Mouse (Mus musculus): Measurements from ENCODE around the gene Dnaic1.

The Dnaic1 gene

GRCm38 (mm10) chr4:41568682-41569410, 729 bp upstream of the Dnaic1 start:
- peak; percentile 49 for DNase-seq (ENCODE audit: low read depth, low spot score)

GRCm38 (mm10) chr4:41571490-41571889, 1.9 kb downstream of the Dnaic1 start:
- no peak for DNase-seq (ENCODE audit: low read depth, low spot score)

GRCm38 (mm10) chr4:41573492-41573891, 3.9 kb downstream of the Dnaic1 start:
- no peak for DNase-seq (ENCODE audit: low read depth, low spot score)

DNA sequence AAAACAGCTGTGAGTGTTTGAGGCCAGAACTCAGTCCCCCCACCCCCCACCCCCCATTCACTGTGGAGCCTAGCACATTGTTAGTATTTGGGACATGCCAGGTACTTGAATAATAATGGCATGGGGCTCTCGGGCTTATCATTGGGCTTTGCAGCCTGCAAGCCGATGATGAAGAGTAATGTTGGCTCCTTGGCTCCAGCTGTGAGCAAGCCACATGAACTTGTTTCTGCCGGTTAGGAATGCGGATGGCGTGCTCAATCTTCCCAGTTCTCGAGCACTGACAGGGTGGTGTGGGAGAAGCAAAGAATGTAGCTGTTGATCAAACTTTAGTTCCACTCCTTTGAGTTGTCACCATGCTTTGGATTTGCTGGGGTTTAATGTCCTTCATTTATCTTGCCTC, 6.3 kb downstream of the Dnaic1 start:
- no peak for DNase-seq (ENCODE audit: low read depth, low spot score)

- DNase-seq (ENCODE audit: low read depth, low spot score) = no peak
Measured at GRCm38 (mm10) chr4:41583353-41583752, 13.8 kb downstream of the Dnaic1 start.

GRCm38 (mm10) chr4:41602818-41603217, 33.2 kb downstream of the Dnaic1 start:
- DNase-seq (ENCODE audit: low read depth, low spot score) = no peak

- DNase-seq (ENCODE audit: low read depth, low spot score) = peak; percentile 30
Measured at GRCm38 (mm10) chr4:41604476-41605396, 35.2 kb downstream of the Dnaic1 start.

DNA sequence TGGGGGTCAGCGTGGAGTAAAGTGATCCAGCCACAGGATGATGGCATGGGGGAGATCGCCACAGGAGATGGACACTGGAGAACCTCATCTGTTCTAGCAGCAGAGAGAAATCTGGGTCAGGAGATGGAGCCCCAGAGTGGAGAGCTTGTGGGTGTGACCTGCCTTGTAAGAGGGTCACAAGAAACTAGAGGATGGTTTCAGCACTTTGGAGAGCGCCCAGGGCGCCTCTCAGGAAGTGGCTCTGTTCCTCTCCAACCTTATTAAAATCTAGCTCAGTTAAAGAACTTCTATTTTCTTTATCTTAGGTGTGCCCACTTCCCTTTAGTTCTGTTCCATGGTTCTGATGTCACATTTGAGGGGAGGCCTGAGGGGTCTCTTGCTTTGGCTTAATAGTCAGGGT, 37.2 kb downstream of the Dnaic1 start:
- DNase-seq (ENCODE audit: low read depth, low spot score) = peak; percentile 34

DNA sequence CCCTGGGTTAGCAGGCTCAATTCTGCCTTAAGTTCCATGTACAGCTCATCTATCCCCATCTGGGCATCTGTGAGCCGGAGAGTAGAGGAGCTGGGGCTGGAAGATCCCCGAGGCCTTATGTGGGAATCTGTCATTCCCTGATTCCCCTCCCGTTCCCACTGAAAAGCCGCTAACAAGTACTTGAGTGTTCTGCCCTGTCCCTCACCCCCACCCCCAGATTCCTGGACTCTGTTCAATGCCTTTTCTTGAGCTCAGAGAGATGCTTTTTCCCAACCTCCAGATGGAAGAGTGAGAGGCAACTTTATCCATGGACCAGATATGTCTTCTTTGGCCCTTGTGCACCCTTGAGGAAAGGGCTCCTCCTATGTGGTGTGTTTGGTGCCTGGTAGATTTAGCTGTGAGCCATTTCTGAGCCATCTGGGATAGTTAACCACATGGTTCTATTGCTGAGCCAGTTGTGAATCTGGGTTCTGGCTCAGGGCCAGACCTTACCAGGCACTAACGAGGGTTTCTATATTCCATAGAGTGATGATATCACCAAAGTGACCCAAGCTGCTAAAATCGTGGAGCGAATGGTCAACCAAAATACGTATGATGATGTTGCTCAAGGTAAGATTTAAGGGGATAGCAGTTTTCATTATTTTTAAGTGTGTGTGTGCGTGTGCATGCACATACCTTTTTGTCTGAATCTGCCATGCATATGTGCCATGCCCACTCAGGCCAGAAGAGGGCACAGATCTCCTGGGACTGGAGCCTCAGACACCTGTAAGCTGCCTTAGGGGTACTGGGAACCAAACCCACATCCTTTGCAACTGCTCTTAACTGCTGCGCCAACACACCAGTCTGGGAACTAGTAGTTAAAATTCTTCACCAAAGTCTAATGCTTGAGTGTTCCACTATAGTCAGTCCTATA, 40.4 kb downstream of the Dnaic1 start:
- peak; percentile 29 for DNase-seq (ENCODE audit: low read depth, low spot score)

- DNase-seq (ENCODE audit: low read depth, low spot score) = no peak
Measured at GRCm38 (mm10) chr4:41610594-41610980, 41.0 kb downstream of the Dnaic1 start.

- DNase-seq (ENCODE audit: low read depth, low spot score) = no peak
Measured at GRCm38 (mm10) chr4:41612166-41612565, 42.6 kb downstream of the Dnaic1 start.

- DNase-seq (ENCODE audit: low read depth, low spot score) = peak; percentile 77
Measured at GRCm38 (mm10) chr4:41614156-41614555, 44.6 kb downstream of the Dnaic1 start.

- no peak for DNase-seq (ENCODE audit: low read depth, low spot score)
Measured at GRCm38 (mm10) chr4:41615661-41616599, 46.4 kb downstream of the Dnaic1 start.

DNA sequence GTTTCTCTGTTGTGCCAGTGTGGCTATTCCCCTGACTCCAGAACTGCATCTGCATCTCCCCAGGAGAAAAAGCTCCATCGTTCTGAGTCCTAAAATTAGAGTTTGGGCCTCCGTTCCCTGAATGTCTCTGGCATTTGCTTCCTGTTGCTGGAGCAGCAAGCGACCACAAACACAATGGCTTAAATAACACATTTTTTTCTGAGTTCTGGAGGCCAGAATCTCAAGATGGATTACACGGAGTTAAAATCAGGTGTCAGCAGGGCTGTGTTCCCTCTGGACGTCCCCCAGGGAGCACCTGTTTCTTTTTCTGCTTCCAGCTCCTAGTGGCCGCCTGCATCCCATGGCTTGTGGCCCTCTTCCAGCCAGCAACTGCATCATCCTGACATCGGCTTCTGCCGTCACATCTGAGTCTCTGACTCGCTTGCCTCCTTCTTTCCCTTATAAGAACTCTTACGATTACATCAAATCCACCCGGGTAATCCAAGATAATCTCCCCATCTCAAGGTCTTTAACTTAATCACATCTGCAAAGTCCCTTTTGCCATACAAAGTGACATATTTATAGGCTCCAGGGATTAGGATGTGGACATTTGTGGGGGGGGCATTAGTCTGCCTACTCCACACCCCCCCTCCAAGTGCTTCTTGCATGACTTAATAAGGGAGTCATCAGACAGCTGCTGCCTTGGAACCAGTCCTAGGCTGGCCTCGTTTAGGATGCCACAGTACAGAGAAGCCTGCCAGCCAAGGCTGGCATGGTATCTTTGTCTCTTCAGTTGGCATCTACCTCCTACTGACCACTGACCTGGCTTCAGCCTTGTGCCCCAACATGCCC, 49.6 kb downstream of the Dnaic1 start:
- no peak for DNase-seq (ENCODE audit: low read depth, low spot score)

GRCm38 (mm10) chr4:41622071-41622470, 52.5 kb downstream of the Dnaic1 start:
- no peak for DNase-seq (ENCODE audit: low read depth, low spot score)

DNA sequence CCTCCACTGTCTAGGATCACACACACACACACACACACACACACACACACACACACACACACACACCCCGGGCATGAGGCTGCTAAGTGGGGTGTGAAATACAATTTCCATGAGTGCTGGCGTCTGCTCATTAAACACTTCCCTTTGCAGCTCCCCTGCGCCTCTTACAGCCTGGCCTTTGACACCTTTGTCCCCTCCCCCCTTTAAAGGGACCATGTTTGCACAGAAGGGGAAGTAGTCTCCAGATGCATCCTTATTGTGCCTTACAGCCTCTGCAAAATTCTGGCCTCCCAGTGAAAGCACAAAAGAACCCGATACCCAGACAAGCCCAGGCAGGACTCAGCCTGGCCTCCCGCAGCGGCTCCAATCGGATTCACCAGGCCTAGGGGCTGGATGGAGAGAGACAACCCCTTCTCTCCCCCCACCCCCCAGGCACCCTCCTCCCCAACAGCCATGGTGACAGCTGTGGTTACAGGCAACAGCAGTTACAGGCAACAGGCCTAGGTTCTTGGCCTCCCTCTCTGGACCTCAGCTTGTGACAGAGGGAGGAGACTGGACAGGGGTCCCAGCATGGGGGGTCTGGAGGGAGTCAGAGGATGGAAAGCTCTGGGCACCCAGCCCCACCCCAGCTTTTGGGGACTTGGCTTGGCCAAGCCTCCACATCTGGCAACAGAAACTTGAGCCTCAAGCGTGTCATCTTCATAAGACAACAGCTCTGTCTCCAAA, 58.8 kb downstream of the Dnaic1 start:
- no peak for DNase-seq (ENCODE audit: low read depth, low spot score)

GRCm38 (mm10) chr4:41630196-41630595, 60.6 kb downstream of the Dnaic1 start:
- no peak for DNase-seq (ENCODE audit: low read depth, low spot score)

DNA sequence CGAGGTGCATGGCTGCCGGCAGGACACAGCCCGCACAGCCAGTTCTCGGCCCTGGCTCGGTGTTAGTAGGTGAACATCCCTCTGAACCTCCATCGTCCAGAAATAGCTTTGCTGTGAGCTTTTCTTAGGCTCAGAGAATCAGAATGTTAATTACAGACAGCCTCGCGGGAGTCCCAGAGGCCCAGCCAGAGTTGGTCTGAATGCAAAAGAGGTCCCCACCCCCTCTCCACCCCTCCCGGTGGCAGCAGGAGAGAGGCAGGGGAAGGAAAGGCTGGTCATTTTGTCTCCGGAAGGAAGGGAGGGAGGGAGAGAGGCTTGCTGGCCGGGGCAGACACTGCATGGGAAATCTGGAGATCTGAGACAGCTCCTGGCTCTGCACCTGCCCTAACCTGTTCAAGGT, 61.8 kb downstream of the Dnaic1 start:
- DNase-seq (ENCODE audit: low read depth, low spot score) = no peak

DNA sequence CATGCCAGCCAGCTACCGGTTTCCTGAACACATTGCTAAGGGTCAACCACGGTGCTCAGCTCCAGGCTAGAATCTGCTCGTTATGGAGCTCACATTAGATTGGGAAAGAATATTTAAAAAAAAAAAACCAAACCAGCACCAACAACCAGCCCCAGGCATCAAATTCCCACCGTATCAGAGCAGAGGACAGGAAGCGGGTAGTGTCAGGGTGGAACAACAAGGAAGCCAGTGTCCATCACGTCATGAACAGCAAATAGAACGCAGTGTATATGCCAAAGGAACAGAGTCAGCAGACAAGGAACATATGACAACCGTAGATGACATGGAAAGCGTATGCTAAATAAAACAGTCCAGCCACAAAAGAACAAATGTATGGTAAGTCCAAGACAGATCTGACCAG, 63.4 kb downstream of the Dnaic1 start:
- no peak for DNase-seq (ENCODE audit: low read depth, low spot score)
